Mouse (Mus musculus) liver, postnatal 0 days (tissue): ENCODE results near the gene Dglucy. TPM values are rescaled to one million over a fixed set of nuclear protein-coding genes. Genes with fewer than 3 reads are reported as not detected.

Experiments
- ATAC-seq: fragments of 200-750 bp; cut with Nextera tagmentation; 2 replicates; pipeline ENCODE4 v1.8.0; 2017; ENCODE audit warnings: mild to moderate bottlenecking, moderate library complexity
- DNase-seq: peaks from one replicate; pipeline ENCODE4 v3.0.0-alpha.2; 2016
- H3K27ac ChIP-seq: fragments of 300-500 bp; sonication (generic); 2 replicates; pipeline ENCODE4 v1.5.1; 2014; ENCODE audit warnings: antibody characterized with exemption, moderate library complexity, mild to moderate bottlenecking, low read depth
- H3K27me3 ChIP-seq: fragments of 300-500 bp; sonication (generic); 2 replicates; pipeline ENCODE4 v1.6.1; 2014; ENCODE audit warnings: low read length, control low read depth, mixed read lengths; ENCODE audit not compliant: insufficient read depth
- H3K36me3 ChIP-seq: fragments of 300-500 bp; sonication (generic); replicated peaks from 2 replicates; pipeline ENCODE4 v1.6.1; 2014; ENCODE audit warnings: mild to moderate bottlenecking, control low read depth, low read length, moderate library complexity, mixed read lengths; ENCODE audit not compliant: insufficient read depth
- H3K4me1 ChIP-seq: fragments of 300-500 bp; sonication (generic); 2 replicates; pipeline ENCODE4 v1.6.1; 2014; ENCODE audit warnings: antibody characterized with exemption, mild to moderate bottlenecking, control low read depth; ENCODE audit not compliant: insufficient read depth
- H3K4me2 ChIP-seq: fragments of 300-500 bp; sonication (generic); 2 replicates; pipeline ENCODE4 v1.6.1; 2014; ENCODE audit warnings: low read depth, mild to moderate bottlenecking, low read length, moderate library complexity, mixed read lengths
- H3K4me3 ChIP-seq: fragments of 300-500 bp; sonication (generic); 2 replicates; pipeline ENCODE4 v1.5.1; 2014; ENCODE audit warnings: low read depth, low read length
- H3K9ac ChIP-seq: fragments of 300-500 bp; sonication (generic); replicated peaks from 2 replicates; pipeline ENCODE4 v1.6.1; 2014; ENCODE audit warnings: mild to moderate bottlenecking, moderate library complexity
- H3K9me3 ChIP-seq: fragments of 300-500 bp; sonication (generic); 2 replicates; pipeline ENCODE4 v1.6.1; 2016; ENCODE audit warnings: mild to moderate bottlenecking, control low read depth, low read length, mixed read lengths
- CTCF ChIP-seq: sonication (generic); IDR thresholded peaks from 2 replicates; pipeline ENCODE4 v1.5.1; 2016; ENCODE audit warnings: antibody characterized with exemption, low read depth
- EP300 ChIP-seq: IDR thresholded peaks from 2 replicates; pipeline ENCODE4 v1.6.1; 2016; ENCODE audit warnings: antibody characterized with exemption, low read depth, mild to moderate bottlenecking
- WGBS: fragments of 180-500 bp; shearing (Covaris S2); extraction: QIAGEN DNeasy Blood & Tissue Kit; methylation state at CpG from one replicate; pipeline ENCODE4 v1.1.7; 2014; ENCODE audit not compliant: insufficient replicate concordance; 5-methylcytosine and 5-hydroxymethylcytosine counted together
- polyA plus RNA-seq: library from polyadenylated mRNA; unstranded; fragments of >200 nt; fragmentation: Nextera tagmentation; extraction: Ambion mirVana; gene quantifications from 2 replicates; pipeline ENCODE4 v1.2.1, GENCODE M21; 2015

Gene Dglucy
- polyA plus RNA-seq, 1 experiment from 2014 or later = 1.9 TPM

- Histone ChIP-seq H3K27ac (no peak overlapping the region), H3K4me3 (no peak overlapping the region), H3K4me1 (no peaks in the 10 kb centered on the region), H3K9ac (no peak overlapping the region), H3K27me3 (no peaks in the 10 kb centered on the region), H3K9me3 (no peaks in the 10 kb centered on the region), H3K4me2 (no peak overlapping the region), H3K36me3 (no peaks in the 10 kb centered on the region)
- TF ChIP-seq CTCF = no peak
- ATAC-seq (no peak), DNase-seq (no peak)
- 63% methylated on average over 4 of the region's 4 CpGs for WGBS
These were observed 89.3 kb downstream of the Dglucy start for GRCm38 (mm10) chr12:100868049-100868622.

- ATAC-seq (no peak), DNase-seq (no peak)
- Histone ChIP-seq H3K4me3 (no peak overlapping the region), H3K4me1 (no peaks in the 10 kb centered on the region), H3K36me3 (no peaks in the 10 kb centered on the region), H3K27me3 (no peaks in the 10 kb centered on the region), H3K9ac (no peak overlapping the region), H3K27ac (no peak overlapping the region), H3K4me2 (no peak overlapping the region), H3K9me3 (no peaks in the 10 kb centered on the region)
- 79% methylated on average over 6 of the region's 6 CpGs for WGBS
- TF ChIP-seq CTCF (no peak), EP300 (no peak)
These were observed 92.4 kb downstream of the Dglucy start for GRCm38 (mm10) chr12:100871234-100871633.

- H3K9ac ChIP-seq = no peak overlapping the region
- 56% methylated on average over 2 of the region's 2 CpGs for WGBS
- no peak overlapping the region for H3K4me3 ChIP-seq
- no peak overlapping the region for H3K27ac ChIP-seq
- no peaks in the 10 kb centered on the region for H3K9me3 ChIP-seq
- no peaks in the 10 kb centered on the region for H3K27me3 ChIP-seq
- no peaks in the 10 kb centered on the region for H3K4me1 ChIP-seq
- no peak for ATAC-seq
- TF ChIP-seq EP300 (no peak), CTCF (no peak)
- no peak overlapping the region for H3K4me2 ChIP-seq
- H3K36me3 ChIP-seq = no peaks in the 10 kb centered on the region
- DNase-seq = no peak
These were observed 93.0 kb downstream of the Dglucy start for GRCm38 (mm10) chr12:100871841-100872240.

GRCm38 (mm10) chr12:100873612-100874011 is 94.8 kb downstream of the Dglucy start:
- Histone ChIP-seq H3K27me3 (no peaks in the 10 kb centered on the region), H3K4me2 (no peak overlapping the region), H3K27ac (no peak overlapping the region), H3K9ac (no peak overlapping the region), H3K9me3 (no peaks in the 10 kb centered on the region), H3K4me3 (no peak overlapping the region), H3K4me1 (no peaks in the 10 kb centered on the region), H3K36me3 (no peaks in the 10 kb centered on the region)
- TF ChIP-seq EP300 = no peak
- TF ChIP-seq CTCF = no peak
- DNase-seq = no peak
- WGBS = 68% methylated on average over 3 of the region's 3 CpGs
- no peak for ATAC-seq

- Histone ChIP-seq H3K4me2 (no peak overlapping the region), H3K9me3 (no peaks in the 10 kb centered on the region), H3K9ac (no peak overlapping the region), H3K4me3 (no peak overlapping the region), H3K27me3 (no peaks in the 10 kb centered on the region), H3K36me3 (no peaks in the 10 kb centered on the region), H3K4me1 (no peaks in the 10 kb centered on the region), H3K27ac (no peak overlapping the region)
- DNase-seq = no peak
- ATAC-seq = no peak
- no peak for TF ChIP-seq CTCF
- no peak for TF ChIP-seq EP300
- 49% methylated on average over 3 of the region's 3 CpGs for WGBS
These were observed 96.7 kb downstream of the Dglucy start for GRCm38 (mm10) chr12:100875553-100875952.

GRCm38 (mm10) chr12:100875960-100876359 is 97.1 kb downstream of the Dglucy start:
- Histone ChIP-seq H3K4me2 (no peak overlapping the region), H3K27ac (no peak overlapping the region), H3K36me3 (no peaks in the 10 kb centered on the region), H3K9me3 (no peaks in the 10 kb centered on the region), H3K4me3 (no peak overlapping the region), H3K9ac (no peak overlapping the region), H3K4me1 (no peaks in the 10 kb centered on the region), H3K27me3 (no peaks in the 10 kb centered on the region)
- WGBS = 57% methylated on average over 6 of the region's 6 CpGs
- DNase-seq (no peak), ATAC-seq (no peak)
- TF ChIP-seq EP300 = no peak
- no peak for TF ChIP-seq CTCF

GRCm38 (mm10) chr12:100877936-100878335 is 99.1 kb downstream of the Dglucy start:
- Histone ChIP-seq H3K9ac (no peak overlapping the region), H3K36me3 (no peaks in the 10 kb centered on the region), H3K27me3 (no peaks in the 10 kb centered on the region), H3K27ac (no peak overlapping the region), H3K4me1 (no peaks in the 10 kb centered on the region), H3K4me2 (no peak overlapping the region), H3K4me3 (no peak overlapping the region), H3K9me3 (no peaks in the 10 kb centered on the region)
- TF ChIP-seq EP300 = no peak
- no peak for TF ChIP-seq CTCF
- WGBS = 53% methylated on average over 6 of the region's 6 CpGs
- DNase-seq (no peak), ATAC-seq (no peak)
